Mouse (Mus musculus): ENCODE measurements around the gene Epop.

GRCm38 (mm10) chr11:97631500-97631899, 2.0 kb upstream of the Epop start:
- no peak for TF ChIP-seq CTCF (conservative IDR thresholded peaks at IDR 0.05; ENCODE audit: insufficient read depth, insufficient read length, low read depth, low read length)
- TF ChIP-seq POLR2A (IDR thresholded peaks at IDR 0.05; ENCODE audit: low read depth, low read length) = no peak
